Mouse (Mus musculus) forebrain, embryonic 14.5 days (tissue): ENCODE measurements around the gene En2. TPM values are rescaled to one million over a fixed set of nuclear protein-coding genes. Genes with fewer than 3 reads are reported as not detected.

ENCODE experiments used
- ATAC-seq: fragments of 200-750 bp; cut with Nextera tagmentation; 2 replicates; pipeline ENCODE4 v1.8.0; 2017; ENCODE audit warnings: mild to moderate bottlenecking, moderate library complexity
- DNase-seq: peaks from one replicate; pipeline ENCODE4 v3.0.0-alpha.2; 2015; ENCODE audit warnings: low spot score
- H3K27ac ChIP-seq: fragments of 300-500 bp; sonication (generic); 2 replicates; pipeline ENCODE4 v1.5.1; 2014; ENCODE audit warnings: low read depth, mild to moderate bottlenecking, control low read depth, low read length, moderate library complexity
- H3K27me3 ChIP-seq: fragments of 300-500 bp; sonication (generic); replicated peaks from 2 replicates; pipeline ENCODE4 v1.6.1; 2014; ENCODE audit warnings: low read length, control low read depth, mixed read lengths; ENCODE audit not compliant: control insufficient read depth, insufficient read depth
- H3K36me3 ChIP-seq: fragments of 300-500 bp; sonication (generic); 2 replicates; pipeline ENCODE4 v1.6.1; 2014; ENCODE audit warnings: low read length, control low read depth; ENCODE audit not compliant: control insufficient read depth, insufficient read depth
- H3K4me1 ChIP-seq: fragments of 300-500 bp; sonication (generic); 2 replicates; pipeline ENCODE4 v1.6.1; 2014; ENCODE audit warnings: antibody characterized with exemption, low read length, control low read depth; ENCODE audit not compliant: control insufficient read depth, insufficient read depth
- H3K4me2 ChIP-seq: fragments of 300-500 bp; sonication (generic); 2 replicates; pipeline ENCODE4 v1.6.1; 2014; ENCODE audit warnings: mild to moderate bottlenecking, control low read depth, low read length
- H3K4me3 ChIP-seq: fragments of 300-500 bp; sonication (generic); 2 replicates; pipeline ENCODE4 v1.5.1; 2014; ENCODE audit warnings: low read depth, low read length, control low read depth
- H3K9ac ChIP-seq: fragments of 300-500 bp; sonication (generic); 2 replicates; pipeline ENCODE4 v1.6.1; 2014; ENCODE audit warnings: mild to moderate bottlenecking, low read length, control low read depth, moderate library complexity
- H3K9me3 ChIP-seq: fragments of 300-500 bp; sonication (generic); replicated peaks from 2 replicates; pipeline ENCODE4 v1.6.1; 2016; ENCODE audit warnings: low read length, control low read depth, mixed read lengths; ENCODE audit not compliant: control insufficient read depth
- WGBS: fragments of 180-500 bp; shearing (Covaris S2); extraction: QIAGEN DNeasy Blood & Tissue Kit; methylation state at CpG from one replicate; pipeline ENCODE4 v1.1.7; 2014; 5-methylcytosine and 5-hydroxymethylcytosine counted together
- polyA plus RNA-seq: library from polyadenylated mRNA; unstranded; fragments of >200 nt; fragmentation: Nextera tagmentation; extraction: Ambion mirVana; gene quantifications from 2 replicates; pipeline ENCODE4 v1.2.1, GENCODE M21; 2014

En2 gene
- polyA plus RNA-seq, 1 experiment from 2014 or later: not detected

GRCm38 (mm10) chr5:28209549-28210431 is 44.3 kb downstream of the En2 start:
- H3K4me3 ChIP-seq: peak overlapping the region; percentile 33
- ATAC-seq (peak; percentile 82), DNase-seq (peak; percentile 62)
- under 1% methylated on average over 76 of the region's 80 CpGs for WGBS
- peak overlapping the region; percentile 61 for H3K4me2 ChIP-seq
- peak overlapping the region; percentile 49 for H3K9ac ChIP-seq
- no peak overlapping the region for H3K27ac ChIP-seq
- peaks cover 88% of the 10 kb centered on the region for H3K27me3 ChIP-seq
- 0 out of 2 replicates have a peak, but pooled peaks cover 8% of the 10 kb centered on the region for H3K4me1 ChIP-seq
- no peaks in the 10 kb centered on the region for H3K9me3 ChIP-seq
- no peaks in the 10 kb centered on the region for H3K36me3 ChIP-seq

DNA sequence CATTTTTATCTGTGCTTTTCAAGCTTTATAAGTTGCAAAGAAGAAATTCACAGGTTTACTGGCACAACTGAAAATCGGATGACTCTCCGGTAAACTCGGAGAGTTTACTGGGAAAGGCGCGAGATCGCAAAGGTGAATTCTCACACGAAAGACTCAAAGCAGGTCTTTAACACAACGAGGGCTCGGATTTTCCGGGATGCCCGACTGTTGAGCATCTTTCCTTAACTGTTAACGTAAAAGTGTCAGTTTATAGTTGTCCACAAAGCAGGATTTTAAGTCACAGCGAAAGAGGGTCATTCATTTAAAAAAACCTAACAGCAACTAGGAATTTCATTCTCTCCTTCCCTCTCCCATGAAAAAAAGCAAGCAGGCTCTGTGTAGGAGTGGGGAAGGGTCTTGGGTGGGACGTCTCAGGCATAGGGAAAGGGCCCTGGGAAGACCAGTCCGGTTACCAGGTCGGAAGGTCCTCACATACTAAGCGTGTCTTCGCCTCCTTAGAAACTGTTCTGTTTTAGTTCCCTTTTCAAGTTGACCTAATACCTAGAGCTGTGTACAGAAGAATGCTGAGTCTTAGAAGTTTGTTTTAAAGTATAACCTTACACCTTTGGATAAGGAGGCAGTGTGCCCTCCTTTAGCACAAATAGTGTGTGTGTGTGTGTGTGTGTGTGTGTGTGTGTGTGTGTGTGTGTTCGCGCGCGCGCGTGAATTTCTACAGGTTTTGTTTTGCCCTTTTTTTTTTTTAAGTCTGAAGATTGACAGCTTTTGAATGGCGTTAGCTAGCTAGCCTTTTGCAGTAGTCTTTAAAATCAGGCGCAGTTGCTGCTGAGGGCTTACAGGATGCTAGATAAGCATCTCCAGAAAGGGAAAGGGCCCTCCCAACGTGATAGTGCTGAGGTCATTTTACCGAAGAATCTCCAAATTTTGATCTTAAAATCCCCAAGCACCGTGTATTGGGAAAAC is 45.4 kb downstream of the En2 start:
- ATAC-seq (no peak), DNase-seq (peak; percentile 20)
- no peak overlapping the region for H3K27ac ChIP-seq
- no peaks in the 10 kb centered on the region for H3K9me3 ChIP-seq
- H3K27me3 ChIP-seq: peaks cover 83% of the 10 kb centered on the region
- peak overlapping the region; percentile 33; the same call in 1 of the 2 replicates for H3K4me3 ChIP-seq
- peak overlapping the region; percentile 61 for H3K4me2 ChIP-seq
- 0 out of 2 replicates have a peak, but pooled peaks cover 8% of the 10 kb centered on the region for H3K4me1 ChIP-seq
- H3K9ac ChIP-seq: no peak overlapping the region
- no peaks in the 10 kb centered on the region for H3K36me3 ChIP-seq
- WGBS: under 1% methylated on average over 29 of the region's 29 CpGs

DNA sequence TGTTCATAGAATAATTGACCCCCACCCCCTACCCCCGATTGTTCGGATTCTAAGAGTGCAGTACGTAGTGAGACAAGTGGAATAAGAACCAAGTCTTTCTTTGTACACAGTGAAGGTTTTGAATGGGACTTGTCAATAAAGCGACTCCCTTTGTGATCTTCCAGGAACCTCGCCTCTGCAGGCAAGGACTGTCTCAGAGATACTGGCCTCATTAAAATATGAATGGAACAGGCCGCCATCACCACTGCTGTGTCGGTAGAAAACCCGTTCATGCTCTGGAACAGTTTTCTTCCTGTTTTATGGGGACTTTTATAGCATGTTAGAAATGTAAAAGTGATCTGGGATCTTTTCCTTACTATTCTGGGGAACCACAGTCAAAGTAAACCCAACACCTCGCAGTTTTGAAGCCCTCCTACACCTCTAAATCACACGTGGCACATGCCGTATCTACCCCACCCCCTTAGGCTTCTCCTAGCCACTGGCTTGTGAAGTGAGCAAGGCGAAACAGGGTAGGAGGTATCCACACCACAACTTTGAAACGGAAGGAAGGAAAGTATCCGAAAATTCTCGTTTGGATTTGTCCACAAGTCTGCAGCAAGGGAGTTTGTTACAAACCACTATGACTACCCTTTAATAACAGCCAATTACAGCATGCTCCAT is 46.3 kb downstream of the En2 start:
- Histone ChIP-seq H3K4me3 (no peak overlapping the region), H3K27me3 (peaks cover 76% of the 10 kb centered on the region), H3K4me1 (0 out of 2 replicates have a peak, but pooled peaks cover 8% of the 10 kb centered on the region), H3K9me3 (no peaks in the 10 kb centered on the region), H3K27ac (no peak overlapping the region), H3K9ac (no peak overlapping the region), H3K4me2 (no peak overlapping the region; the same call in 1 of the 2 replicates), H3K36me3 (no peaks in the 10 kb centered on the region)
- ATAC-seq: no peak
- peak; percentile 44 for DNase-seq
- under 1% methylated on average over 15 of the region's 15 CpGs for WGBS

- peaks cover 62% of the 10 kb centered on the region for H3K27me3 ChIP-seq
- H3K9ac ChIP-seq: no peak overlapping the region
- no peak overlapping the region for H3K4me2 ChIP-seq
- DNase-seq (no peak), ATAC-seq (no peak)
- H3K27ac ChIP-seq: no peak overlapping the region
- no peaks in the 10 kb centered on the region for H3K9me3 ChIP-seq
- no peak overlapping the region for H3K4me3 ChIP-seq
- no peaks in the 10 kb centered on the region for H3K36me3 ChIP-seq
- H3K4me1 ChIP-seq: 0 out of 2 replicates have a peak, but pooled peaks cover 8% of the 10 kb centered on the region
- 57% methylated on average over 2 of the region's 2 CpGs for WGBS
These were observed 47.9 kb downstream of the En2 start for GRCm38 (mm10) chr5:28213441-28213840.

- Histone ChIP-seq H3K4me2 (no peak overlapping the region), H3K9ac (no peak overlapping the region), H3K27me3 (peaks cover 8% of the 10 kb centered on the region; the same call in 1 of the 2 replicates), H3K27ac (no peak overlapping the region), H3K36me3 (no peaks in the 10 kb centered on the region), H3K9me3 (no peaks in the 10 kb centered on the region), H3K4me1 (no peaks in the 10 kb centered on the region), H3K4me3 (no peak overlapping the region)
- ATAC-seq: no peak
- WGBS: 96% methylated on average over 1 of the region's 1 CpGs
- DNase-seq: no peak
These were observed 54.1 kb downstream of the En2 start for GRCm38 (mm10) chr5:28219596-28219995.

Other genes with a start within 250 kb of the En2 start
- gene Insig1, start 94.3 kb upstream of the En2 start, polyA plus RNA-seq: 81.8 and 85.6 TPM in 2 replicates
- 1.1 TPM in 2 replicates for gene Cnpy1, start 80.1 kb downstream of the En2 start, polyA plus RNA-seq
- 21.4 and 21.7 TPM in 2 replicates for gene Rbm33, start 151.4 kb downstream of the En2 start, polyA plus RNA-seq